Mouse (Mus musculus) adrenal gland (tissue): ENCODE data around the gene Apela.

Experiments
- intact Hi-C: fragments of 180-260 bp; cut with DNase I; formaldehyde crosslinking; loops from one replicate; pipeline ENCODE4 v1.15.1; 2025
- long read RNA-seq, 2 experiments: library from polyadenylated mRNA; unstranded; transcript quantifications; one replicate each; pipeline ENCODE4 v2.0.0; 2020; ENCODE audit warnings: borderline replicate concordance in 1 of 2; ENCODE audit not compliant: insufficient replicate concordance in 1 of 2

The Apela gene
- long read RNA-seq, experiment 1, result 0 reads
- long read RNA-seq, experiment 2, result 0 reads

DNA sequence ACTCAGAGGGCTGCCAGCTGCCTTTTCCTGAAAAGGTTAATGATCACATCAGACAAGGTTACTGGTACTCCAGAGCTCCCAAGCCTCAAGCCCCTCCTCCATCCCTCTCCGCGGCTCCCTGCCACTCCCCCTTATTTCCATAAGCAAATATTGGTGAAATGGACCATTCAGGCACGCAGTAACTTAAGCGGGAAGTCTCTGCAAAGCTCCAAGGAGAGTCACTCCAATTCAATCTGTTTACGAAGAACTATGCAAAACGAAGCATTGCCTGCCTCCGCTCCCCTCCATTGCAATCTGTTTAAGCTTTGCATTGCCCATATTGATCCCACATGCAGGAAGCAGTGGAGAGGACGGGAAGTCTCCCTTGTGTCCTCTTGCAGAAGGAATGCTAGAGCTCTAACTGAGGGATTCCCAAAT lies at the start of gene Apela:
Gene Apela, minus strand, starts transcription at position 220 of the 417 bp plus-strand sequence.
- intact Hi-C loops, result no loop called here

DNA sequence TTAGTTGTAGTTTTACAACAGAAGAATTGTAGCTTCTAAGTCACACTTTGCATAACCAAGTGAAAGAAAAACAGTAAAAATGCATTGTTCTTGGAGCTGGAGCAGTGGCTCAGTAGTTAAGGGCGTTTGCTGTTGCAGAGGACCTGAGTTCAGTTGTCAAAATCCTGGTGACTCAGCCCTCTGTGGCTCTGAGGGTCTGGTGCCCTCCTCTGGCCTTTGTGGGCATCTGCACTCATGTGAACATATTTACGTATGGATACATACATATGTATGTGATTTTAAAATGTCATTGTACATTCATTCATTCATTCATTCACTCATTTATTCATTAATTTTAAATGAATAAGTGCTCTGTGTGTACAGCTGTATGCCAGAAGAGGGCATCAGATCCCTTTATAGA lies 48.5 kb upstream of the Apela start:
- intact Hi-C loops, result no loop called here

DNA sequence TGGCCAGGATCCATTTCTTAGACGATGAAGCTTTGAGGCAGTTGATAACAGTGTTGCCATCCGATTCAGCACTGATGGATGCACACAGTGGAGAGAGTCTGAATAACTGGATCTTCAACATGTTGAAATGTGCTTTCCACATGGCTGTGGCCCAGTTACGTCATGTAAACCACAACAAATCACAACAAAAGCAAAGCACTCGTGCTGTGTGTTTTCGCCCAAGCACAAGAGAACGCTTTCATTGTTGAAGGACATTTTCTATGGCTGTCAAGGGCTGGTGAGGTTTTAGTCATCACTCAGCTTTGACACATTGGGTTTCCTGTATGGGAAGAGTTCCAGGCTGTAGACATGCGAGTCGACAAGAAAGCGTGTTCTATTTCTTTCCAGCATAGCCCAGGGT lies 43.6 kb upstream of the Apela start:
- intact Hi-C loops, result no loop called here

DNA sequence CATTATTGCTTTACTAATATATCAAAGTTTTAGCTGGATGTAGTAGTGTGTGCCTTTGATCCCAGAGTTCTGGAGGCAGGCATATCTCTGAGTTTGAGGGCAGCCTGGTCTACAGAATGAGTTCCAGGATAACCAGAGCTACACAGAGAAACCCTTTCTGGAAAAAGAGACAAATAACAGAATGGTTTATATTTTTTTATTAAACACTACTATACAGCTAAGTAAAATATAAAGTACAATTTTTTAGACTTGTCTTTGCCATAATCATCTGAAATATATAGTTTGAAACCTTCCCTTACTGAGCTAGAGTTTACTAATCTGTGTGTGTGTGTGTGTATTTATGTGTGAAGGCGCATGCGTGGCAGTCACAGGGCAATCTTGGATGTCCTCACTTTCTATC lies 37.6 kb upstream of the Apela start, which contains the start of gene Gm10663:
Gene Gm10663, plus strand, starts transcription at position 301 of the 400 bp plus-strand sequence.
- intact Hi-C loops, result no loop called here

DNA sequence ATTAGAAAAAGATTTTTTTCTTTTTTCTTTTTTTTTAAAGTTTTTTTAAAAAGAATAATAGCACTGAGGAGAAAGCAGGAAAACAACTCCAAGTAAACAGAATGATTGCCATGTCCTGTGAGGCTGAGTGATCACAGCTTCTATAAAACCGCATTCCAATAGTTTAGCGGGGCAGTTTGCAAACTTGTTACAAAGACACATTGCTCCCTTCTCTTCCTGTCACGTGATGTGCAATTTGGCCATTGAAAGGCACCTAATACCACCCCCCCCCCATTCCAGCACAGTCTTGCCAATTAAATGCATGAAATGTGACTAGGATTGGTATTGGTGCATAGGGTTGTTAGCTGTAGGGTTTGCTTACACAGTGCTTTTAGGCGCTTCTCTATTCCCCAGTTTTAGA lies 33.9 kb upstream of the Apela start:
- intact Hi-C loops, result no loop called here

DNA sequence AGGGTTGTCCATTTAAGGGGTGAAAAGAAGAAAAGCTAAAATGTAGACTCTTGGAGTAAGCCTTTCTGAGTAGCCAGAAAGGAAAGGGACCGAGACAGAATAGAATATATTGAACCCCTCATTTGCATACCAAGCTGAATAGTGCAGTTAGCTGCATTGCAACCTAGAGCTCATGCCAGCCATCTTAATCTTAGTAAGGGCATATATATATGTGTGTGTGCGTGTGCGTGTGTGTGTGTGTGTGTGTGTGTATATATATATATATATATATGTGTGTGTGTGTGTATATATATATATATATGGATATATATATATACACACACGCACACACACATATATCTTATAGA lies 31.3 kb upstream of the Apela start:
- intact Hi-C loops, result no loop called here

DNA sequence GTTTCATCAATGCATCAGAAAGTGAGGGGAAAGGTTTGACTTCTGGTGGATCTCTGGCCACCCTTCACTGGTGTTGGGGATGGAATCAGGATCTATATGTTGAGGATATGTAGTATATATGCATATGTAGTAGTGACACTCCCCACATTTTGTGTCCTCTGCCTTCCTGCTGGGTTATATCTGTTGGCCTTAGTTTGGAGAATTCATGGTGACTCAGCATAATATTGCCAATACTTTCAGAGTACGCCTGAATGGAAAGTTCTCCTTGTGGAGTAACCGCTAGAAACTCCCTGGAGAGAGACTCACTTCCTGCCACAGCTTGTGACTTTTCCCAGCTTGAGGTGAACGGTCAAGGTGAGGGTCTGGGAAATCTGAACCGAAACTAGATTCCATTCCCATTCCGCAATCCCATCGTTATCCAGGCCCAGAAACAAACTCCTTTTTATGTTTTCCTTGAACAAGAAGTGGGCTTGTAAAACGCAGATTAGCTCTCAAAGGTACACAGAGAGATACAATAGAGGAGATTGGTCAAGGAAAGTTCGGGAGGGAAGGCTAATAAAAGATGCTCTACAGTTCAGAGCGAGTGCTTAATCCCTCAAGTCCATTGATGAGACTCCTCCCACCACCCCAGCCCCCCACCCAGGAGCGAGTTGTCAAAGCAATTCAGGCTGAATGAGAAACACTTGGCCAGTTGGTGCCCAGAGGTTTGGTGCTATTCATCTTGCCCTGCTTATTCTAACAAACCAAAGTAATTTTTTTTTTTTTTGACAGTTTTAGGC lies 30.7 kb upstream of the Apela start:
- intact Hi-C loops, result no loop called here

DNA sequence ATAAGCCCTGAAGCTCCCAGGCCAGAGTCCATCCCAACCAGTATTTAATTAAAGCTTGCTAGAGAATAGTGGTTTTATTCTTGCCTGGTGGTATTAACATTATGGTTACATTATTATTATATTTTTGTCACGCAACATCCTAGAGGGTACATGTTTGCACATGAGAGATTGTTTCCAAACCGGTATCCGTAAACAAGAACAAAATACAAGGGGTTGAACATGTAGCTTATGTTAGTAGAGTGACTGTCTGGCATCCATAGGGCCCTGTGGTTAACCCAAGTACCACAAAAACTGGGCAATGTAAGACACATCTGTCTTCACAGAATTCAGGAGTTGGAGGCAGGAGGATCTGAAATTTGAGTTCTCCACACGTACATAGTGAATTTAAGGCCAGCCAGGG lies 29.9 kb upstream of the Apela start:
- intact Hi-C loops, result no loop called here

DNA sequence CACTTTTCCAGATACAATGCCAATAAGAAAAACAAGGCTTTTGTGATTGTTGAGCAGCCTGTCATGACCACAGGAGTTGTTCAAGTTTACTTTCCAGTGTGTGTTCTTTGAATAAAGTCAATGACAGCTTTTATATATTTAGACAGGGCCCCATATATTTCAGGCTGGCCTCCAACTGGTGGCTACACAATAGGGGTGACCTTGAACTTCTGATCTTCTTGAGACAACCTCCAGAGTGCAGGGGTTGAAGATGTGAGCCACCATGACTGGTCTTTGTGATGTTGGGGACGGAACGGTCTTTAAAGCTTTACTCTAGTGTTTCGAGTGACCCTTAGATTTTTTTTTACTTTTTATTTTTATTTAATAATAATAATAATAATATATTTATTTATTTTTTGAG lies 28.5 kb upstream of the Apela start:
- intact Hi-C loops, result no loop called here

DNA sequence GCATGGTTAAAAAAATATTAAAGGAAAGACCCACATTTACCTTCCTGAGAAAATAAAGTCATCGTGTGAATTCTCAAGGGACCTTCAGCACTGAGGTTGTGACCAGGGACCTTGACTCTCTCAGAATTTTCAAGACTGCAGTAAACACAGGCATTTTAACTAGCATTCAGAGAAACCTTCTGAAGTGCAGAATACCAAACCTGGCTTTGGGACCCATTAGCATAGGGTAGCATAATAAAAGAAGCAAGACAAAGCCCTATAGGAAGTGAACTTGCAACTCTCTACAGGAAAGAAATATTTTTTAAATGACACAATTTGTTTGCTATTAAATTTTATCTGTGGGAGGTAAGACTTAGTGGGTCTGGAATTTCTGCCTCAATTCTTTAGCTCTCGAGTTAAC lies 26.9 kb upstream of the Apela start:
- intact Hi-C loops, result no loop called here

DNA sequence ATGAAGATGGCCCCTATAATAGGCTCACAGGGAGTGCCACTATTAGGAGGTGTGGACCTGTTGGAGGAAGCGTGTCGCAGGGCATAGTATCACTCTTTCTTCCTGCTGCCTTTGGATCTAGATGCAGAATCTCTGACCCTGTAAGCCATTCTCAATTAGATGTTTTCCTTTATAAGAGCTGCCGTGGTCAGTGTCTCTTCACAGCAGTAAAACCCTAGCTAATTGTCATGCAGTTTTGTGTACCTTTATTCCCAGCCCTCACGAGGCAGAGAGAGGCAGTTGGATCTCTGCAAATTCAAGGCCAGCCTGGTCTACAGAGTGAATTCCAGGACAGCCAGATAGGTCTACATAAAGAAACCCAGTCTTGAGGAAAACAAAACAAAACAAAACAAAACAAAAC lies 25.1 kb upstream of the Apela start:
- intact Hi-C loops, result no loop called here

DNA sequence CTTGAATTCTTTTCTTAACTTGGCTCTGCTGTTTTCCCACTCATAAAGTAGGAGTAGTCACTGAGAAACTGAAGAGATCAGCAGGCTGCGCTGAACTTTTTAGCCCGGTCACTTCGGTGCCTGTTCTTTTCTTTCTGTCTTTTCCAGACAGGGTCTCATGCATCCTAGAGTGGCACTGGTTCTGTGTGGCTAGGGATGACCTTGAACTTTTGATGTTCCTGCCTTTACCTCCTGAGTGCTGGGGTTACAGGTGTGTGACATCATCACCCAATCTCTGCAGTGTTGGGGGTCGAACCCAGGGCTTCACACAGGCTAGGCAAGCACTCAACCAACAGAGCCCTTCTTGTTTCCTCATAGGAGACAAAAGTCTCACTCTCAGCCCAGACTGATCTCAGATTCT lies 19.6 kb upstream of the Apela start:
- intact Hi-C loops, result no loop called here

DNA sequence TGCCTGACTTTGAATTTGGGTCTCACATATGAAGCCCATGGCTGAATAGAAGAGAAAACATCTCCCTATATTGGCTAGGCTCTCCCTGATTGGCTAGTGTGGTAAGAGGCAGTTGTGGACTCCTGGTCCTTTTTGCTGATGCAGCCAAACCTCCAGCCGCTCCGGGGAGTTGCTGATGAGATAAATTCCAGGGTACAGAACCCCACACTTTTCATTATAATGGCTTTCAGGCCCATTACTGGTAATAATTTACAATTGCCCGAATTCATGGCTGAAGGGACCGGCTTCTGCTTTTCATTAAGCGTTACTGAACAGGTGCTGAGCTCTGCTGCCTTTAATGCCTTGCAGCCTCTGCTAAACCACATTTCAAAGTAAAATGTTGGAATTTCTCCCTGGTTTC lies 16.8 kb upstream of the Apela start:
- intact Hi-C loops, result no loop called here

DNA sequence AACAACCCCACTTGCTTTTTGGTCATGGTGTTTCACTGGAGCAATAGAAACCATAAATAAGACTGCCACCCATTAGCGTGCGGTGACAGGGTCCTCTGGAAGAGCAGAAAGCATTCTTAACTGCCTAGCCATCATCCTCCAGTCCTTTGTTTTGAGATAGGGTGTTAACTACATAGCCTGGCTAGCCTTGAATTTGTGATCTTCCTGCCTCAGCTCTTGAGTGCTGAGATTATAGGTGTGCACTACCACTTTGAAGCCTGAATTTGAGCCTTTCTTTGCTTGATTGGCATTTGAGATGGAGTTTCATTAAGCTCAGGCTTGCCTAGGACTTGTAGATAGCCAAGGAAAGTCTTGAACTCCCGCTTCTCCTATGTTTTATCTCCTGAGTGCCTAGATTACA lies 16.4 kb upstream of the Apela start:
- intact Hi-C loops, result no loop called here

DNA sequence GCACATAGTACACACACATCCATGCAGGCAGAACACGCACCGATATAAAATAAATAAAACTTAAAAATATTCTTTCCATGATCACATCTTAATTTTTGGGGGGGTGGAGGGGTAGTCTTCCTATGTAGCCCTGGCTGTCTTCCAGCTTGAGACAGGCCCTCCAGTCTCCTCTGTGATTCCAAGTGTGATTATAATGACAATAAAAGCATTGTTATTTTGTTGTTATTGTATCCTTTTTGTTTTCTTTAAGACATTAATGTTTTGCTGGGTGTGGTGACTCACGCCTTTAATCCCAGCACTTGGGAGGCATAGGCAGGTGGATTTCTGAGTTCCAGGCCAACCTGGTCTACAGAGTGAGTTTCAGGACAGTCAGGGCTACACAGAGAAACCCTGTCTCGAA lies 10.7 kb upstream of the Apela start:
- intact Hi-C loops, result no loop called here

DNA sequence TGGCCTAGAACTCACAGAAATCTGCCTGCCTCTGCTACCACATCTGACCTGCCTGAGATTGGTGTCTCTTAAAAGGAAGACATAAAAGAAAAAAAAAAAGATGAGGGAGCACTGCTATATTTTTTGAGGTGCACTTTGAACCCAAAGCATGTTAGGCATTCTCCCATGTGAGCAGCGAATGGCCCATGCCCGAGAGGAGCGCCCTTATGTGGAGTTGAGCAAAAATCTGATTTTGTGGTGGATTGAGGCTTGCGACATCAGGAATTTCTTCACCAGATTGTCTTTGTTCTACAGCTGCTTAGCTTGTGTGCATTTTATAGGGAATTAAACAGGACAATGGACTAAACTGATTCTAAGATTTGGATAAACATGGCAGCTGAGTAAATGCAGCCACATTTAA lies 10.1 kb upstream of the Apela start:
- intact Hi-C loops, result no loop called here

DNA sequence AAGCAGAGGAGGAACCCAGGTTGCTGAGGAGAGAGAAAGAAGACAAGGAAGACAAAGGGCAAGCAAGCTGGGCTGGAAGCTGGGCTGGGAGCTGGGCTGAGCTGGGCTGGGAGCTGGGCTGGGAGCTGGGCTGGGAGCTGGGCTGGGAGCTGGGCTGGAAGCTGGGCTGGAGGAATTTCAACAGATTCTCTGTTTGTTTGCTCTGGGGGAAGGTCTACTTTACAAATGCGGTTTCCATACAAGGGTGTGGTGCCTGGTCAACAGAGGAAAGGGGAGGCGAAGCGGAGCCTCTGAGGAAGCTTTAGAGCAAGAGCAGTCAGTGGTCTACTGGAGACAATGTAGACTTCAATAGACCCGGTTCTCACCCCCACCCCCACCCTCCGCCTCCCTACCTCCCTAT lies 9.4 kb upstream of the Apela start:
- intact Hi-C loops, result no loop called here

DNA sequence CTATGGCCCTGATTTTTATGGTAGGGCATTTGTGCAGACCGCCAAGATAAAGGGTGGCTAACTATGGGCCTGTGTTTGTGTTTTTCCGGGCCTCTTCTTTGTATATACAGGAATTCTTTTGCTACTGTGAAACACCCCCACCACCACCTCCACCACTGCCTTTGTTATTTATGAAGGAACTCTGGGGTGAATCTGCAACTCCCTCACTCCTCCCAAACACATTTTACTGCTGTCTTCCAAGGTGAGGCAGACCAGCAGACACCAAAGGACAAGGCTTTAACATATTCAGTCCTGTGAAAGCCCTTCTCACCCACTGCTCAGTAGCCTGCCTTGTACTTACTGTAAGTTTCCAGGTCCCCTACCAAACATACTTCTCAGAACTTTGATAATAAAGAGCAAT lies 3.0 kb downstream of the Apela start:
- intact Hi-C loops, result no loop called here

DNA sequence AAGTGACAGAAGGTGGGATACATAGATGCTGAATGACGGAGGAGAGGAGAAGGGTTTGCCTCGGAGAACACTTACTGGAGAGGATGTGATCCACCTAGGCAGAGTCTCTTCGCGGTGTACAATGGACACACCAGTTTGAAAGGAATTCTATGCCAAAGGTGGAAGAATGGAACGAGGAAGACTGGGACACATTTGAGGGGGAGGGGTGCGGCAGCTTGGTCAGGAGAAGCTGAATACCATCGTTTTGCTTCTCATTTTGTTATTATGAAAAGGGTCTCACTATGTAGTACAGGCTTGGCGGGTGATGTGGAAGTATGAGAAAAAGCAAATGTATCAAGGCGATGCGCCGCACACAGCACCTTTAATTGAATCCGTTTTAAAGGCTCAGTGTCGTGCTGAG lies 4.1 kb downstream of the Apela start:
- intact Hi-C loops, result no loop called here

DNA sequence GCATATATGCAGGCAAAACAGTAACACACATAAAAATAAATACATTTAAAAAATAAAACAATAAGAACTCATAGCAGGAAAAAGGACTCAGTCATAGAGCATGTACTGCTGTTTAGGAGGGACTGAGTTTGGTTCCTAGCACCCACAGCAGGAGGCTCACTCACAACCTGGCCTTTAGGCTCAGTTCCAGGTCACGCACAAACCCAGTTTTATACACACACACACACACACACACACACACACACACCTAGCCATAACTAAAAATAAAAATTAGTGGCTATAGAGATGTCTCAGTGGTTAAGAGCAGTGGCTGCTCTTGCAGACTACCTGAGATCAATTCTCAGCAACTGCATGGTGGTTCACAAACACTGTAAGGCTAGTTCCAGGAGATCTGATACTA lies 5.0 kb downstream of the Apela start:
- intact Hi-C loops, result no loop called here

DNA sequence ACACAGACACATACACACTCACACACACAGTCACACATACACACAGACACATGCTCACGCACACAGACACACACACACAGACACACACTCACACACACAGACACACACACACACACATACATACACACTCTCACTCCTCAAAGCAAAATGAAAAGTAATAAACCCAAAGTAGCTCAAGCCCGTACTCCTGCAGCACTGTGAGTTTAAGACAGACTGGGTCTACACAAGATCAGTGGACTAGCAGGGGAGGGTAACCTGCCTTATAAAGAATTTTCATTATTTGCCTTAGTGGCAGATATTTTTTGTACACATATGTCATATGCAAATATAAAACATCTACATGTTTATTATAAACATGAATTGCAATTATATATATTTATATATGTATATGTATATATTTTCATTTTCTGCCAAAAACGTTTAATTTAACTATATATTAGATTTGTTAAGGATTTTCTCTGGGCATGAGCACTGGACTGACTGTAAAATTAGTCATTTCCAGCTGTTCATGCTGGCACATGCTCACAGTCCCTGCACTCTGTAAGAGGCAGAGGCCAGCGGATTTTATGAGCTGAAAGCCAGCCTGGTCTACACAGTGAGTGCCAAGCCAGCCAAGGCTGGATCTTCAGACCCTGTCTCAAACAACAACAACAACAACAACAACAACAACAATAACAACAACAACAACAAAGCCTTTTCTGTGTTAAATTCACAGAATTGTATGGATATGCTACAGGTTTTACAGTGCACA lies 6.2 kb downstream of the Apela start:
- intact Hi-C loops, result no loop called here

DNA sequence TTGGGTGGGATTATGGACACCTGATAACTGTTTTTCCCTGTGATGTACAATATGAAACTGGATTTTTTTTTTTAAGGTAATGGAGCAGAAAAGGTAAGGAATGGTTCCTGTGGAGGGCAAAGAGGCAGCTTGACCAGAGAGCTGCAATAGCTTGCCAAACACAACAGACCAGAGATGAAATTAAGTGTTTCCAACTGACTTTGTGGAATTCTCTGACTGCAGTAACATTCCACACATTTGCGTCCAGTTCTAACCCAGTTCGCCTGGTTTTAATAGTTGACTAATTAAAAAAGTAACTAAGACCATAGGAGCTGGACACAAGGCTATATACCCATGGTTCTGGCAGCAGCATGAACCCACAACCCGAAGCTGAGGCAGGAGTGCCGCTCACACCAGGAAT lies 7.4 kb downstream of the Apela start:
- intact Hi-C loops, result no loop called here
